Mouse (Mus musculus) midbrain, embryonic 12.5 days (tissue): ENCODE data around the gene Ppara. TPM values are rescaled to one million over a fixed set of nuclear protein-coding genes. Genes with fewer than 3 reads are reported as not detected.

Source experiments
- ATAC-seq: fragments of 200-750 bp; cut with Nextera tagmentation; 2 replicates; pipeline ENCODE4 v1.8.0; 2017; ENCODE audit warnings: low read depth, moderate TSS enrichment, moderate library complexity; ENCODE audit not compliant: low FRiP score
- H3K27ac ChIP-seq: fragments of 300-500 bp; sonication (generic); replicated peaks from 2 replicates; pipeline ENCODE4 v1.5.1; 2016; ENCODE audit warnings: mild to moderate bottlenecking
- H3K27me3 ChIP-seq: fragments of 300-500 bp; sonication (generic); 2 replicates; pipeline ENCODE4 v1.6.1; 2016; ENCODE audit warnings: mild to moderate bottlenecking
- H3K36me3 ChIP-seq: fragments of 300-500 bp; sonication (generic); 2 replicates; pipeline ENCODE4 v1.6.1; 2016
- H3K4me1 ChIP-seq: fragments of 300-500 bp; sonication (generic); 2 replicates; pipeline ENCODE4 v1.6.1; 2016
- H3K4me2 ChIP-seq: fragments of 300-500 bp; sonication (generic); replicated peaks from 2 replicates; pipeline ENCODE4 v1.6.1; 2016; ENCODE audit warnings: mild to moderate bottlenecking, moderate library complexity
- H3K4me3 ChIP-seq: fragments of 300-500 bp; sonication (generic); 2 replicates; pipeline ENCODE4 v1.5.1; 2016; ENCODE audit warnings: mild to moderate bottlenecking
- H3K9ac ChIP-seq: fragments of 300-500 bp; sonication (generic); replicated peaks from 2 replicates; pipeline ENCODE4 v1.6.1; 2016; ENCODE audit warnings: mild to moderate bottlenecking, moderate library complexity
- H3K9me3 ChIP-seq: fragments of 300-500 bp; sonication (generic); 2 replicates; pipeline ENCODE4 v1.6.1; 2016; ENCODE audit warnings: mild to moderate bottlenecking
- WGBS: fragments of 180-500 bp; shearing (Covaris S2); methylation state at CpG from one replicate; pipeline ENCODE4 v1.1.7; 2016; 5-methylcytosine and 5-hydroxymethylcytosine counted together
- polyA plus RNA-seq: library from polyadenylated mRNA; unstranded; fragments of >200 nt; fragmentation: Nextera tagmentation; extraction: Ambion mirVana; gene quantifications from 2 replicates; pipeline ENCODE4 v1.2.1, GENCODE M21; 2016

Ppara gene
- 0.75 and 0.79 TPM in 2 replicates for polyA plus RNA-seq

GRCm38 (mm10) chr15:85734571-85735033 lies at the start of gene Ppara:
Ppara (plus strand) TSS chr15:85734983.
- Histone ChIP-seq H3K4me1 (peaks cover 16% of the 10 kb centered on the region), H3K4me3 (peak within 1 kb of the TSS; percentile 58), H3K27me3 (peaks cover 75% of the 10 kb centered on the region), H3K36me3 (no peaks in the 10 kb centered on the region), H3K27ac (no peak within 1 kb of the TSS), H3K9me3 (no peaks in the 10 kb centered on the region), H3K4me2 (peak within 1 kb of the TSS; percentile 91), H3K9ac (peak within 1 kb of the TSS; percentile 46)
- 5% methylated on average over 24 of the region's 28 CpGs for WGBS
- ATAC-seq: no peak

- ATAC-seq: peak; percentile 27; the same call in 1 of the 2 replicates
These were observed 48.0 kb upstream of the Ppara start for GRCm38 (mm10) chr15:85686641-85687395.

GRCm38 (mm10) chr15:85687630-85688410 lies 47.0 kb upstream of the Ppara start:
- no peak overlapping the region for H3K4me3 ChIP-seq
- H3K27me3 ChIP-seq: peaks cover 65% of the 10 kb centered on the region
- no peak overlapping the region for H3K27ac ChIP-seq
- H3K9me3 ChIP-seq: no peaks in the 10 kb centered on the region
- WGBS: 80% methylated on average over 15 of the region's 15 CpGs
- peaks cover 11% of the 10 kb centered on the region; the same call in 1 of the 2 replicates for H3K4me1 ChIP-seq
- H3K36me3 ChIP-seq: 0 out of 2 replicates have a peak, but pooled peaks cover 3% of the 10 kb centered on the region
- ATAC-seq: no peak
- H3K9ac ChIP-seq: no peak overlapping the region
- H3K4me2 ChIP-seq: no peak overlapping the region

More at GRCm38 (mm10) chr15:85686641-85687395, 48.0 kb upstream of the Ppara start:
- H3K4me3 ChIP-seq: no peak overlapping the region
- no peak overlapping the region for H3K9ac ChIP-seq
- H3K4me2 ChIP-seq: no peak overlapping the region
- 0 out of 2 replicates have a peak overlapping the region, but pooled peaks have one; percentile 15 for H3K27ac ChIP-seq
- H3K4me1 ChIP-seq: peaks cover 11% of the 10 kb centered on the region; the same call in 1 of the 2 replicates
- 77% methylated on average over 8 of the region's 11 CpGs for WGBS
- H3K9me3 ChIP-seq: no peaks in the 10 kb centered on the region
- H3K36me3 ChIP-seq: 0 out of 2 replicates have a peak, but pooled peaks cover 3% of the 10 kb centered on the region
- H3K27me3 ChIP-seq: peaks cover 55% of the 10 kb centered on the region

GRCm38 (mm10) chr15:85688734-85689133 lies 46.0 kb upstream of the Ppara start:
- Histone ChIP-seq H3K4me3 (no peak overlapping the region), H3K4me2 (no peak overlapping the region), H3K4me1 (peaks cover 11% of the 10 kb centered on the region; the same call in 1 of the 2 replicates), H3K27me3 (peaks cover 66% of the 10 kb centered on the region), H3K36me3 (peaks cover 5% of the 10 kb centered on the region; the same call in 1 of the 2 replicates), H3K9me3 (no peaks in the 10 kb centered on the region), H3K9ac (no peak overlapping the region), H3K27ac (no peak overlapping the region)
- no peak for ATAC-seq
- WGBS: 48% methylated on average over 6 of the region's 6 CpGs

DNA sequence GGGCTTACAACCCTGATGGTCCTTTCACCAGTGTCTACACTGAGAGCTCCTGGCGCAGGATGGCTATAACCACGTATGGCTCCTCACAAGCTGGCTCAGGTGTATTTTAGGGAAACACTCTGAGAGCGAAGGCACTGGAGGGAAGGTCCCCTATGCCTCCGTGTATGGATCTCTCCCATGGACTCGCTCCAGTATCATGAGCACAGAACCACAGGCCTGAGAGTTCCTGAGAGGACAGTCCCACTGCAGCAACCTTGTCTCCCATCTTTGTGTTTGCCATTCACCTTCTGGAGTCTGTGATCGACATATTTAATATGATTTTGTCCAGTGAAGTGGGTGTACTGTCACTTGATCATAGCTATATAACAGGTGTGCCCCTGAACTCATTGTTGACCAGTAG lies 45.3 kb upstream of the Ppara start:
- Histone ChIP-seq H3K9me3 (no peaks in the 10 kb centered on the region), H3K4me1 (peaks cover 11% of the 10 kb centered on the region; the same call in 1 of the 2 replicates), H3K27ac (no peak overlapping the region), H3K27me3 (peaks cover 64% of the 10 kb centered on the region), H3K9ac (no peak overlapping the region), H3K36me3 (peaks cover 12% of the 10 kb centered on the region; the same call in 1 of the 2 replicates), H3K4me2 (no peak overlapping the region), H3K4me3 (no peak overlapping the region)
- no peak for ATAC-seq
- 92% methylated on average over 6 of the region's 6 CpGs for WGBS

DNA sequence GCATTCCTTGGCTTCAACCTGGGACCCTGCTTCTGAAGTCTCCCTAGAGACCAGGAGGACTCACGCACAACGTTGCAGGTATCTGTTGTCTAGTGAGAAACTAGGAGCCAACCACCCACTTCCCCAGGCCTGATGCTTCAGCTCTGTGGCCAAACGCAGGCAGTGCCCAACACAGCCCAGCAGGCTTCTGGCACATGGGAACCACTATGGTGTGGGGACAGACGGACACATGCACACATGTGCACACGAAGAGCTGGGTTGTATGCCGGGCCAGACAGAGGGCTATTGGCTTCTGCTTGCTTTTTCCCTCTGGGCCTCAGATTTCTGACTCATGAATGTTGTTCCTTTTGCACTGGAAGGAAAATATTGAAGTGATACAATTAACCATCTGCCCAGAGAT lies 44.7 kb upstream of the Ppara start:
- peaks cover 16% of the 10 kb centered on the region; the same call in 1 of the 2 replicates for H3K36me3 ChIP-seq
- H3K9ac ChIP-seq: no peak overlapping the region
- no peaks in the 10 kb centered on the region for H3K9me3 ChIP-seq
- H3K27me3 ChIP-seq: peaks cover 64% of the 10 kb centered on the region
- no peak for ATAC-seq
- WGBS: 84% methylated on average over 6 of the region's 6 CpGs
- no peak overlapping the region for H3K4me3 ChIP-seq
- no peak overlapping the region for H3K27ac ChIP-seq
- no peak overlapping the region for H3K4me2 ChIP-seq
- peaks cover 11% of the 10 kb centered on the region; the same call in 1 of the 2 replicates for H3K4me1 ChIP-seq

DNA sequence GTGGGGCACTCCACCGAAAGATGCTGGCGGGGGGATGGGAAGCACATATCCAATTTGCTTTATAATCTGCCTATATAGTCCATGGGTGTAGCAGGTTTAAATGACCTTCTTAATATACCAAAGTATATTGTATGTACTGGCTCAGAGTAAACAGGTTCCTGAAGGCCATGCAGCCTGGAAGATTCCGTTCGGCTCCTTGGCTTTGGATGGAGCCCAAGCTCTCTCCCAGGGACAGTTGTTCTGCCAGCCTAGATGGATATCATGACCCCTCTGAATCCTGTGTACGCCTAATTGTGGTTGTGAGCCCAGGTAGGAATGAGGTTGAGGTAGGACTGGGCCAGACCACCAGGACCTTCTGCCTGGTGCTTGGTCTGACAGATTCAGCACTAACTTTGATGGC lies 43.9 kb upstream of the Ppara start:
- ATAC-seq: no peak
- no peaks in the 10 kb centered on the region for H3K9me3 ChIP-seq
- no peak overlapping the region for H3K4me3 ChIP-seq
- WGBS: 93% methylated on average over 5 of the region's 5 CpGs
- no peak overlapping the region for H3K27ac ChIP-seq
- H3K36me3 ChIP-seq: peaks cover 22% of the 10 kb centered on the region; the same call in 1 of the 2 replicates
- peaks cover 61% of the 10 kb centered on the region for H3K27me3 ChIP-seq
- no peak overlapping the region for H3K4me2 ChIP-seq
- H3K4me1 ChIP-seq: peaks cover 11% of the 10 kb centered on the region; the same call in 1 of the 2 replicates
- no peak overlapping the region for H3K9ac ChIP-seq

DNA sequence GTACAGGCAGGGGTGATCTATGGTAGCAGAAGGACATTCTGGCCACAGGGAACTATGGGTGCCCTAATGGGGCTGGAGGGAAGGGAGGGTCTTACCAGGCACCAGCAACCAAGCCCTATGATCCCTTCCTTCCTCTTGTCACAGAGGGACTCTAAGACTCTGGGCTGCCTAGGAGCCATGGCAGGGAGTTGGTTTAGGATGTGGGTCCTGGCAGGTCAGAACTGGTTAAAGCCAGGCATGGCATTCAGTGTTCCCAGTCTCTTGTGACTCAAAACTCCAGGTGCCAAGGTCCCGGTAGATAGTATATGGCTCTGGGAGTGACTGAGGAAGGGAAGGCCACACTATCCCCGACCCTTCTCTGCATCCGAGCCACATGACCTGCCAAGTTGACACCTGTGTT lies 41.7 kb upstream of the Ppara start:
- Histone ChIP-seq H3K4me1 (0 out of 2 replicates have a peak, but pooled peaks cover 3% of the 10 kb centered on the region), H3K27ac (no peak overlapping the region), H3K27me3 (peaks cover 55% of the 10 kb centered on the region), H3K9ac (no peak overlapping the region), H3K9me3 (no peaks in the 10 kb centered on the region), H3K36me3 (peaks cover 22% of the 10 kb centered on the region; the same call in 1 of the 2 replicates), H3K4me2 (no peak overlapping the region), H3K4me3 (no peak overlapping the region)
- 82% methylated on average over 3 of the region's 3 CpGs for WGBS
- no peak for ATAC-seq

DNA sequence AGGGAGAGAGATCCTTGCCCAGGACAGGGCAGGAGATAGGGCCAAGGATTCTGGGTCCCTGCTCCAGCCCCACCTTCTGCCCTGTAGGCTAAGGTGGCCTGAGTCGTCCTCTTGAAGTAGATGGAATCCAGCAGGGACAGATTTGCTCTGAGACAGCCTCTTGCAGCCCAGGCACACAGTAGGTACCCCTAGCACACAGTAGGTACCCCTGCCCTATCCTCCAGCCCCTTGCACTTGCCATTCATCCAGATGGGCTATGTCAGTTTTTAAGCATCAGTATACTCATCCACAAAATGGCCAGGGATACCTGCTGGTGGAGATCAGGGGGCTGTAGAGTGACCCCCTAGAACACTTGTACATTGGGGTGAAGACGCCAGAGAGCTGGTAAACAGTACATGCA lies 41.0 kb upstream of the Ppara start:
- no peaks in the 10 kb centered on the region for H3K9me3 ChIP-seq
- H3K27me3 ChIP-seq: peaks cover 55% of the 10 kb centered on the region
- peaks cover 26% of the 10 kb centered on the region; the same call in 1 of the 2 replicates for H3K36me3 ChIP-seq
- H3K9ac ChIP-seq: no peak overlapping the region
- no peak overlapping the region for H3K27ac ChIP-seq
- 0 out of 2 replicates have a peak, but pooled peaks cover under 1% of the 10 kb centered on the region for H3K4me1 ChIP-seq
- no peak overlapping the region for H3K4me3 ChIP-seq
- WGBS: 74% methylated on average over 2 of the region's 2 CpGs
- no peak overlapping the region for H3K4me2 ChIP-seq
- ATAC-seq: no peak

- WGBS: 83% methylated on average over 1 of the region's 1 CpGs
- Histone ChIP-seq H3K4me2 (no peak overlapping the region), H3K27me3 (peaks cover 51% of the 10 kb centered on the region), H3K36me3 (peaks cover 30% of the 10 kb centered on the region; the same call in 1 of the 2 replicates), H3K4me3 (no peak overlapping the region), H3K27ac (no peak overlapping the region), H3K9ac (no peak overlapping the region), H3K9me3 (no peaks in the 10 kb centered on the region), H3K4me1 (no peaks in the 10 kb centered on the region)
- ATAC-seq: no peak
These were observed 40.4 kb upstream of the Ppara start for GRCm38 (mm10) chr15:85694379-85694778.

- no peak for ATAC-seq
- H3K9ac ChIP-seq: no peak overlapping the region
- H3K4me3 ChIP-seq: no peak overlapping the region
- H3K36me3 ChIP-seq: peaks cover 30% of the 10 kb centered on the region; the same call in 1 of the 2 replicates
- WGBS: 95% methylated on average over 4 of the region's 4 CpGs
- H3K4me1 ChIP-seq: no peaks in the 10 kb centered on the region
- H3K9me3 ChIP-seq: no peaks in the 10 kb centered on the region
- H3K4me2 ChIP-seq: no peak overlapping the region
- H3K27me3 ChIP-seq: peaks cover 45% of the 10 kb centered on the region
- no peak overlapping the region for H3K27ac ChIP-seq
These were observed 39.5 kb upstream of the Ppara start for GRCm38 (mm10) chr15:85695304-85695703.
